Mouse (Mus musculus) layer of hippocampus, postnatal 25 days (tissue): ENCODE measurements at regions not wholly inside any gene's neighbourhood (a gene's known extent, or its start where the extent isn't known, plus 50 kb on each side); places are given as distances from the start of the nearest gene placed in this dataset.
A peak's percentile ranks its signal among the peaks of the same experiment; 100 is the strongest.
"Not testable (repeated sequence)": the region's sequence is repeated elsewhere in the genome, so short reads cannot be mapped to it uniquely, and the experiment has no call there.

Experiments
- DNase-seq, 2 experiments: peaks; one replicate each; pipeline ENCODE4 v3.0.0; 2022; ENCODE audit warnings: mixed read lengths in 2 of 2, low spot score in 1 of 2; ENCODE audit errors: extremely low spot score in 1 of 2

DNA sequence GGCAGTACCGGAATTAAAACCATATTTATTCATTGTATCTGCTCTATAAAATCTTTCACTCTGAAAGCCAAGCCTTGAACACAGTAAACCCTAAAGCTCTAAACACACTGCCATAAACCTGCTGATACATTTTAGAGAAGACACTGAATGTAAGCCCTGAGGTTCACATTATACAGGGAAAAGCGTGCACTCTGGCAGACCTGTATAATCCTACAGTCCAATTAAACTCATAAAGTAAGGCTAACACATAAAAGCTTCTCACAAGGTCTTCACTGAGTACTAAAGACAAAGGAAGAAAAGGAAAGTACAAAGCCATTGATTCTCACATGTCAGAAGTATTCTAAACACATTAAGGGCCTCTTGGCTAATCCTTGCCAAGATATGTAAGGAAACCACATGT lies 302.8 kb downstream of the Cylc2 start:
- DNase-seq = no peak

DNA sequence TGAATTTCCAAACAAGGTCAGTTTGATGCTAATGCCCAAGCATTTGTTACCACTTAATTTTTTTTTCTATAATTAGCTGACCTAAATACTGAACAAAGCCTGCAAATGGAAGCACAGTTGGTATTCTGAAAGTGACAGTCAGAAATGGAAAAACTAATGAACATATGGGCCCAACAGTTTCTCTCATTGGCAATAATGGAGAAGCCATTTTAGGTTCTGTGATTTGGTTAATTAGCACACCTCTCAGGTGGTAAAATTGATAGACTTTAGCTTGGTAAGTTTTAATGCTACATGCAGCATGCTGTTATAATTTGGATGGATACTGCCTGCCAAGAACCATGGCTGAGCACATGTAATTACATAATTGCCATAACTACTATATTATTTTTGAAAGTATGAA lies 303.3 kb downstream of the Cylc2 start:
- DNase-seq = no peak

- no peak for DNase-seq
These were observed 328.9 kb downstream of the Cylc2 start for GRCm38 (mm10) chr4:51545419-51545818.

DNA sequence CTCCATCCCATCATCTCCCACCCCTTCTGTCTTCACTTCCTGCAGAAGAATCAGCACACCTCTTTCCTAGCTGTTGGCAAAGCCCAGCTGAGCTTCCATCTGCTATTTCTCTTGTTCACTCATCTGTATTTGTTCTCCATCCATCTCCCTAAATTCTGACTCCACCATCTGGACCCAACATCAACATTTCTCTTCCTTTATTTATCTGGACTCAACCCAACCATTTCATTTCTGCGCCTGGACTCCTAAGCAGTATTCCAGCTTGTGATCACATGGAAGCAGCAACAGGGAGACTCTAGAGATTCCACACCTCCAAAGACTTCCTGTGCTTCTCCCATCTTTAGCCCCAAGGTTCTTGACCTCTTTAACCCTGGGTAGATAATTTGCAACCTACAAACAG lies 343.2 kb downstream of the Cylc2 start:
- no peak for DNase-seq

DNA sequence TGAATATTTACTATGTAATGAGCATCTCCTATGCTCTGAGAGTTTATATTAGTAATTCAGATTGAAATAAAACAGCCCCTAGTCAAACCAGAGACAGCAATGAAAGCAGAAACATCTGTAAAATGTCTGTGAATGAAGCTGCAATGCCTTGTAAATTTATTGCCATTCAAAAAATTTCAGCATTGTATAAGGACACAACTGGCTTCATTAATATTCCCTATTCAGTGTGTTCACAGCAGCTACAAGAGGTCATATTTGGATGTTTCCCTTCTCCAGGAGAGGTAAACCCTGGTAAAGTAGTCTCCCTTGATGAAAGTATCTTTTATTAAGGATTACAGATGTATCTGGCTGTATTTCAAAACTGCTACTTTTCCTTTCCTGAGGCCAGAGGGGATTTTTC lies 343.6 kb downstream of the Cylc2 start:
- DNase-seq = no peak

- no peak for DNase-seq
These were observed 345.9 kb downstream of the Cylc2 start for GRCm38 (mm10) chr4:51562379-51562778.

GRCm38 (mm10) chr4:51576456-51576855 lies 360.0 kb downstream of the Cylc2 start:
- DNase-seq = no peak

DNA sequence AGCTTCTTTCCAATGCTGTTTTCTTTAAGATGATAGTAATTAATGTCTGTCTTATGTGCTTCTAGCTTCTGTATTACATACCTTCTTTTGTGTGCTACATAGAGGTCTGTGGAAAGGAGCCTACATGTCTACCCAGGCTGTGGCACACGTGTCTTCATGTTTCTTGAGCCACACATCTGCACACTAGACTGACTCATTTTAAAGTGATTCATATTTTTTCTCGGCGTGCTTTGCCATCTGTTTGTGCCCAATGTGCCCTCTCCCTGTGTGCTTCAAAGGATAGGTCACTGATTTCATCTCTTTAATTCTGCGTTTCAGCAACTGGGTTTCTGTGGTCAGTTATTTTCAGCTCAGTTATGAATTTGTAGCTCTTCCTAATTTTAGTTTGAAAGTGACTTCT lies 377.6 kb downstream of the Cylc2 start:
- no peak for DNase-seq

DNA sequence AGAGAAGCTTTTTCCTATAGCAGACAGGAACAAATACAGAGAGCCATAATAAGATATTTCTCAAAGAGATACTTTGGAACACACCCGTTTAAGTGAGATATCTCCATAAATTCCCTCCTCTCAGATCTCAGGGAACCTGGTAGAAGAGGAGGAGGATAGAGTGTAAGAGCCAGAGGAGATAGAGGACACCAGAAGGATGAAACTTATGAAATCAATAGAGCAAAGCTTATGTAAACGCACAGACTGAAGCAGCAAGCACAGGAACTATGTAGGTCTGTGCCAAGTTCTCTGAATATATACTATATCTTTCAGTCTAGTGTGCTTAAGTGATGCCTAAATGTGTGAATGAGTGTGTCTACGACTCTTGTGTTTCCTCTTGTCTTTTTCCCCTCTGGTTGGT lies 381.4 kb downstream of the Cylc2 start:
- DNase-seq = no peak

DNA sequence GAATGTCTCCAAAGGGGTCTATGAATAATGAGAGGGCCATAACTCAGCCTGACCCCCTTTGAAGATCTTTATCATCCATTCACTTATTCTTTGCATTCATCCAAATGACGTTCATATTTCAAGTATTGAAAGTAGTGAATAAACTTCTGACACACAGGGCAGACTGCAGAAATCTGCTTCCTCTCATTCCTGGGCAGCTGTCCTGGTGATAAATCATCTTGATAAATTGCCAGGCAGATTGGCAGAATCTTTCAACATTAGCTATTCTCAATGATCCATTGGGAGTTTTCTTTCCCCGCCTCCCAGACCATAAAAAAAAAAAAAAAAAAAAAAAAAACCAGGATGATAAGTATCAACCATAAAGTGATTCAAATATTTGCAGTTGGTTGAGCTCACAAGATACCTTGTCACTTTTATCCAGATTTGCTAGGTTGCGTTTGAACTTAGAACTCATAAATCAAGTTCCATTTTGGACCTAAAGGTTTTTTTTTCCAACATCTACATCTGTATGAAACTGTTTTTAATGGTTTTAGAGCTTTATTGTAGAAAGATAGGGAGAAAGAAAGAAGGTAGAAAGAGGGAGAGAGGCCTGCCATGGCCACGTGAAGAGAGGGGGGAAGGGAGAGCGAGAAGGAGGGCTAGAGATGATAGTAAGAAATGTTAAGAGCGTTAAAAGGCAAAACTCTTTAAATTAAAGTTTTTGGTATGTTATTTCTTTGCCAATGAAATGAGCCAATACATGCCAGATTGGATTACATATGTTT lies 383.7 kb downstream of the Cylc2 start:
- no peak for DNase-seq

GRCm38 (mm10) chr4:51627289-51627688 lies 410.8 kb downstream of the Cylc2 start:
- no peak for DNase-seq

DNA sequence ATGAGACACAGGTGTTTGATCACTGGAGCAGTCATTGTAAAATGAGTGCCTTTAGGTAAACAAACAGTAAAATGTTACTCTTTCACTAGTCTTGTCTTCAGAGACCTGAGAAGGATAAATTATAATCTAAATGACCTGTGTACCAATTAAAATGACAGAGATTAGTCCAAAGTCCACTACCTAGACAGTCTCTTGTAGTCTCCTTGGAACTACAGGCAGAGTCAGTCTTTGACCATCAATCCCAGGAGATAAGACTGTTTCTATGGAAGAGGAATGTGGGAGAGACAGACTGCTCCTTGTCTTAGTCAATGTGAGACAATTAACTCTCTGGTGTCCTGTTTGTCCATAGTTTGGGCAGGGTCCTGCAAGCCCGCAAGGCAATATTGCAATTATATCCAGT lies 417.0 kb downstream of the Cylc2 start:
- no peak for DNase-seq

- no peak for DNase-seq
These were observed 440.8 kb downstream of the Cylc2 start for GRCm38 (mm10) chr4:51657325-51657724.

GRCm38 (mm10) chr4:51658286-51658685 lies 441.8 kb downstream of the Cylc2 start:
- DNase-seq = no peak

GRCm38 (mm10) chr4:51671516-51671915 lies 455.0 kb downstream of the Cylc2 start:
- DNase-seq = peak in 1 of 2 experiments; percentile 50

DNA sequence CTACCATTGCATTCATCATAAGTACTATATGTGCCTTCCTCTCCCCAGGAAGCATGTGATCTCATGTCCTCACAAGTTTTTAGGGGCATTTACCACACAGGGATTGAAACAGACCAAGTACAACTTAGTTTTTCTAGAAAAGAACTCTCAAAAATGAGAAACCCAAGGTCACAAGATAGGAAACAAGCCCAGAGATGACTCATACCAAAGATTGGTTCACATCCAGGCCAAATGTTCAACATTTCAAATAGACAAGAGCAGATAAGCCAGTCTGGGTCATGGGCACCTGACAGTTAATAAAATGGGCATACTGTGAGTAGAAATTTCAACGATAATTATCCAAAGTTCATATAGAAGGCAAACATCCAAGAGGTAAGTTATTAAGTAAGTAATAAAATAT lies 457.9 kb downstream of the Cylc2 start:
- no peak for DNase-seq

GRCm38 (mm10) chr4:51679097-51679496 lies 462.6 kb downstream of the Cylc2 start:
- DNase-seq = no peak

DNA sequence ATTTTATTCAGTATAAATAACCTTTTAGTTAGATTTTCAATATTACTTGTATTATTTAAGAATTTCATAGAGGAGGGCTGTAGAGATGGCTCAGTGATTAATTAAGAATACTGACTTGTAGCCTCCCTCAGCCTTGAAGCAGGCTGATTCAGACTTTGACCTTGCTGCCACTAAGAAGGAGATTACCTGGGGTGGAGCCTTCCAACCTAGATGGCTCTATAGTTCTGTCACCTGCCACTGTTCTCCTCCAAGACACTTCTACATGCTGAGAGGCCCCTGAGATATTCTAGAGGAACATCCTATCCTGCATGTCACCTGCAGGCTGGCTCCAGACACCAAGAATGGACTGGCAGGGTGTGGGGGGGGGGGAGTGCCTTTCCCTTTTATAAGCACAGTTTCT lies 466.9 kb downstream of the Cylc2 start:
- not testable (repeated sequence) for DNase-seq

- DNase-seq = no peak
These were observed 470.2 kb downstream of the Cylc2 start for GRCm38 (mm10) chr4:51686651-51687050.
